Mouse (Mus musculus) intestine, postnatal 0 days (tissue): ENCODE measurements at regions not wholly inside any gene's neighbourhood (a gene's known extent, or its start where the extent isn't known, plus 50 kb on each side); places are given as distances from the start of the nearest gene placed in this dataset.

ENCODE experiments used
- ATAC-seq: fragments of 200-750 bp; cut with Nextera tagmentation; 2 replicates; pipeline ENCODE4 v1.8.0; 2017; ENCODE audit warnings: mild to moderate bottlenecking, moderate TSS enrichment, moderate library complexity
- H3K27ac ChIP-seq: fragments of 300-500 bp; sonication (generic); 2 replicates; pipeline ENCODE4 v1.5.1; 2014; ENCODE audit warnings: mild to moderate bottlenecking, low read depth, low read length, moderate library complexity
- H3K27me3 ChIP-seq: fragments of 300-500 bp; sonication (generic); replicated peaks from 2 replicates; pipeline ENCODE4 v1.6.1; 2014; ENCODE audit warnings: low read length, mixed read lengths; ENCODE audit not compliant: control insufficient read depth, insufficient read depth
- H3K36me3 ChIP-seq: fragments of 300-500 bp; sonication (generic); 2 replicates; pipeline ENCODE4 v1.6.1; 2014; ENCODE audit warnings: mild to moderate bottlenecking, moderate library complexity; ENCODE audit not compliant: control insufficient read depth, insufficient read depth
- H3K4me1 ChIP-seq: fragments of 300-500 bp; sonication (generic); replicated peaks from 2 replicates; pipeline ENCODE4 v1.6.1; 2014; ENCODE audit warnings: antibody characterized with exemption, low read length, mixed read lengths; ENCODE audit not compliant: control insufficient read depth, insufficient read depth
- H3K4me2 ChIP-seq: fragments of 300-500 bp; sonication (generic); replicated peaks from 2 replicates; pipeline ENCODE4 v1.6.1; 2014; ENCODE audit warnings: low read depth, mild to moderate bottlenecking, moderate library complexity
- H3K4me3 ChIP-seq: fragments of 300-500 bp; sonication (generic); 2 replicates; pipeline ENCODE4 v1.5.1; 2014; ENCODE audit warnings: low read depth, low read length
- H3K9ac ChIP-seq: fragments of 300-500 bp; sonication (generic); 2 replicates; pipeline ENCODE4 v1.6.1; 2014; ENCODE audit warnings: mild to moderate bottlenecking, low read depth, low read length
- H3K9me3 ChIP-seq: fragments of 300-500 bp; sonication (generic); 2 replicates; pipeline ENCODE4 v1.6.1; 2016; ENCODE audit warnings: mixed run types; ENCODE audit not compliant: control insufficient read depth
- CTCF ChIP-seq: sonication (generic); IDR thresholded peaks from 2 replicates; pipeline ENCODE4 v1.5.1; 2016; ENCODE audit warnings: low read depth, mild to moderate bottlenecking, control low read depth, antibody characterized with exemption, moderate library complexity
- WGBS: fragments of 180-500 bp; shearing (Covaris S2); extraction: QIAGEN DNeasy Blood & Tissue Kit; methylation state at CpG from one replicate; pipeline ENCODE4 v1.1.7; 2014; 5-methylcytosine and 5-hydroxymethylcytosine counted together

GRCm38 (mm10) chrX:78797642-78798041, 60.1 kb downstream of the Fam47c start:
- Histone ChIP-seq H3K4me3 (no peak overlapping the region), H3K4me1 (no peaks in the 10 kb centered on the region), H3K9me3 (no peaks in the 10 kb centered on the region), H3K9ac (no peak overlapping the region), H3K4me2 (no peak overlapping the region), H3K36me3 (no peaks in the 10 kb centered on the region), H3K27ac (no peak overlapping the region), H3K27me3 (no peaks in the 10 kb centered on the region)
- WGBS: 70% methylated on average over 4 of the region's 4 CpGs
- TF ChIP-seq CTCF: peak; percentile 39
- ATAC-seq: no peak
